In the genomic region with DNA sequence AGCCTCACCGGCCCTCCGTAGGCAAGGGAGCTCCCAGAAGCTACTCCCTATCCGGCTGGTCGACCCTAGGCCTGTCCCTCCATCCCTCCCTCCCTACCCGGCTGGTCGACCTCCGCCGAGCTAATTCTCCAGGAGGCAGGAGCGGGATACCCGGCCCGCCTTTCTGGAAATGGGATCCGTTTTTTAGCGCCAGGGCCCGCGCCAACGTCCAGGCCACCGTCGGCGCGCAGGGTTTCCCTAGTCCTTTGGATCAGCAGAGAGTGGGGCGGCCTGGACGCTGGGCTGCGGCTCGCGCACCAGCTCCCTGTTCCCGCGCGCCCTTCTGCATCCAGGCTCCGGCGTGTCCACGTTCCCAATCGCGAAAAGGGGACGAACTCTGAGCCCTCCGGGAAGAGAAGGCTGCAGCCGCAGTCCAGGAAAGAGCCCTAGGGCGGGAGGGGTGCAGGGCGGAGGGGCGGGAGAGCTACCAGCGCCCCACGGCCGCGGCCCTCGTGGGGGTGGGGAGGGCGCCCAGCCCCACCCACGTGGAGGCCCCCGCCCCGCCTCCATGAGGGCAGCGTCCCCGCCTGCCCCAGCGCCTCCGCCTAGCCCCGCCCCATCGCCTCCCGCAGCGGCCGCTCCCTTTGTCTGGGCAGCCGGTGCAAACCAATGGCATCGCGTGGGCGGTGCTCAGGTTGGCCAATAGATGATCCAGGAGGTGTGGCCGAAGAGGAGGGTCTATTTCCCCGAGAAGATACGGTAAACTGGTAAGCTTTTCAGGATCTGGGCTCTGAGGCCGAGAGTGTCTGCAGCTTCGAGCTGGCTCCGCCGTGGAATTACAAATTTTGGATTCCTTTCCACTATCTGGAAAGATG, we compare ENCODE assay signal across 8 mouse cellular contexts. TPM values are rescaled to one million over a fixed set of nuclear protein-coding genes. Genes with fewer than 3 reads are reported as not detected.
DNase-seq lines count a peak whose midpoint lies in the region; TF ChIP-seq lines count a peak whose summit lies in the region.

No protein-coding gene starts in this region.

- DNase-seq in adrenal gland, adult 18-20 months (ENCODE audit: low spot score in 2 of 2), result peak; percentile 96
- peak; percentile 99 for DNase-seq in embryo, embryonic 10.5 days (ENCODE audit: low spot score)
- DNase-seq in gastrocnemius, postnatal 10 days, result peak; percentile 97
- DNase-seq in hindlimb bud, embryonic 11.5 days (ENCODE audit: extremely low spot score, low read depth, low spot score), result peak; percentile 82
- peak; percentile 97 to 98 for DNase-seq in left cerebral cortex, adult 2 months (ENCODE audit: extremely low spot score in 1 of 2, low spot score in 2 of 2)
- DNase-seq in retina, postnatal 7 days (ENCODE audit: low read depth, low spot score), result peak; percentile 94
- DNase-seq in urinary bladder, adult 18-20 months (ENCODE audit: low spot score in 2 of 2), result peak; percentile 92 to 98

- H3K36me3 ChIP-seq in macrophage (ENCODE audit: inconsistent target), result no peaks in the 10 kb centered on the region

- WGBS in macrophage (ENCODE audit: missing documents), result under 1% methylated on average over 60 of the region's 68 CpGs

- peak overlapping the region; percentile 79 for H3K4me3 ChIP-seq in left cerebral cortex, adult 2 months
- peak overlapping the region; percentile 71 for H3K4me3 ChIP-seq in macrophage (ENCODE audit: inconsistent target)

- intact Hi-C loops in left cerebral cortex, adult 2 months (cut with DNase I), result loop anchor here (1.0 to 2.0 kb wide), 2 partner anchors 72 to 117 kb away; no protein-coding TSS in a partner anchor

- no peaks in the 10 kb centered on the region for H3K79me2 ChIP-seq in macrophage (ENCODE audit: inconsistent target)

- TF ChIP-seq CTCF in left cerebral cortex, adult 2 months (IDR thresholded peaks at IDR 0.05), result no peak

- H3K27ac ChIP-seq in left cerebral cortex, adult 2 months, result peak overlapping the region; percentile 95
- H3K27ac ChIP-seq in macrophage, result peak overlapping the region; percentile 35

RNA-seq across cellular contexts. Expression of gene Slc38a10, which starts 38.5 kb away (rescaled TPM):
- 100 to 1,000 TPM; 147 to 177 TPM for total RNA-seq in adrenal gland, adult 18-20 months (2021)
- total RNA-seq in gastrocnemius, postnatal 10 days (2021), result 10 to 100 TPM; 66.0 to 82.7 TPM
- 10 to 100 TPM; 81.0 to 82.4 TPM for total RNA-seq in left cerebral cortex, adult 2 months (2021)
- 100 to 1,000 TPM in 9 of 26 experiments, 10 to 100 TPM in 17; 30.9 to 137 (median 79.0) TPM for total RNA-seq in macrophage (2018; cell fraction: chromatin; rRNA removed)
- total RNA-seq in macrophage (2018; cell fraction: cytosol; rRNA removed), result 10 to 100 TPM; 45.6 to 99.5 (median 75.0) TPM
- total RNA-seq in macrophage (2018; cell fraction: nucleus; rRNA removed), result 100 to 1,000 TPM in 22 of 26 experiments, 10 to 100 TPM in 4; 53.7 to 188 (median 139) TPM
- polyA plus RNA-seq in macrophage (2018), result 67.7 to 97.9 TPM (median 71.0 TPM) in 3 replicates

RNA-seq across cellular contexts. Expression of gene Bahcc1, which starts 43.1 kb away (rescaled TPM):
- total RNA-seq in adrenal gland, adult 18-20 months (2021), result 1 to 10 TPM; 7.8 to 8.9 TPM
- total RNA-seq in gastrocnemius, postnatal 10 days (2021), result 10 to 100 TPM in 1 of 2 experiments, 1 to 10 TPM in 1; 6.4 to 10.5 TPM
- 10 to 100 TPM; 20.6 to 21.3 TPM for total RNA-seq in left cerebral cortex, adult 2 months (2021)
- 10 to 100 TPM in 7 of 26 experiments, 1 to 10 TPM in 19; 1.6 to 13.2 (median 8.4) TPM for total RNA-seq in macrophage (2018; cell fraction: chromatin; rRNA removed)
- total RNA-seq in macrophage (2018; cell fraction: cytosol; rRNA removed), result 1 to 10 TPM; 1.4 to 5.9 (median 4.0) TPM
- total RNA-seq in macrophage (2018; cell fraction: nucleus; rRNA removed), result 10 to 100 TPM in 5 of 26 experiments, 1 to 10 TPM in 21; 2.6 to 14.8 (median 8.3) TPM
- polyA plus RNA-seq in macrophage (2018), result 2.2 to 3.5 TPM (median 3.0 TPM) in 3 replicates

Comparison
In these comparisons a context has a peak if more than half of its experiments do, and no peak if none do; other contexts are left out.
1. Peak in every context shown above with its lines: DNase-seq, H3K4me3 ChIP-seq and H3K27ac ChIP-seq.